Mouse (Mus musculus) mouse embryonic stem cell (cell line): ENCODE data around the gene Usp34.

Experiments
- in situ Hi-C, 2 experiments: fragments of 300-500 bp; cut with MboI; formaldehyde crosslinking; loops; 1 replicate in 1 of 2; 3 replicates in 1 of 2; pipeline ENCODE4 v1.14.3; 2019 to 2020; ENCODE audit warnings: low sequenced_read_pairs in 2 of 2, low pct_unique_long_range_greater_than_20kb in 1 of 2, mixed read lengths in 1 of 2; ENCODE audit not compliant: unreplicated experiment in 1 of 2

Usp34 gene

GRCm38 (mm10) chr11:23489955-23490354 lies 183.3 kb downstream of the Usp34 start:
- in situ Hi-C loops: loop anchor here in 1 of 2 experiments (10.0 kb wide), 1 partner anchor 495 kb away; the partner anchor contains the start of gene Cct4

- in situ Hi-C loops: no loop called here
Observed at GRCm38 (mm10) chr11:23492048-23492790, 185.5 kb downstream of the Usp34 start.

- in situ Hi-C loops: no loop called here
Observed at GRCm38 (mm10) chr11:23495231-23495630, 188.5 kb downstream of the Usp34 start.

GRCm38 (mm10) chr11:23496661-23497060 lies 190.0 kb downstream of the Usp34 start:
- in situ Hi-C loops: no loop called here

GRCm38 (mm10) chr11:23497335-23497717 lies 190.6 kb downstream of the Usp34 start:
- in situ Hi-C loops: no loop called here

GRCm38 (mm10) chr11:23497718-23498509 lies 191.2 kb downstream of the Usp34 start, which contains the start of gene Ahsa2:
Gene Ahsa2, minus strand, starts transcription at chr11:23498030.
- in situ Hi-C loops: no loop called here

GRCm38 (mm10) chr11:23498609-23499008 lies 191.9 kb downstream of the Usp34 start:
- in situ Hi-C loops: no loop called here

GRCm38 (mm10) chr11:23504801-23505200 lies 198.1 kb downstream of the Usp34 start:
- in situ Hi-C loops: loop anchor here in 1 of 2 experiments (25.0 kb wide), 1 partner anchor 342 kb away; no protein-coding TSS in a partner anchor

- in situ Hi-C loops: loop anchor here in 1 of 2 experiments (25.0 kb wide), 1 partner anchor 352 kb away; no protein-coding TSS in a partner anchor
Observed at GRCm38 (mm10) chr11:23514785-23515184, 208.1 kb downstream of the Usp34 start.

GRCm38 (mm10) chr11:23515315-23515714 lies 208.6 kb downstream of the Usp34 start:
- in situ Hi-C loops: loop anchor here in 1 of 2 experiments (25.0 kb wide), 1 partner anchor 353 kb away; no protein-coding TSS in a partner anchor

GRCm38 (mm10) chr11:23518981-23519380 lies 212.3 kb downstream of the Usp34 start:
- in situ Hi-C loops: loop anchor here in 1 of 2 experiments (25.0 kb wide), 1 partner anchor 357 kb away; no protein-coding TSS in a partner anchor

- in situ Hi-C loops: loop anchor here in 1 of 2 experiments (25.0 kb wide), 1 partner anchor 358 kb away; no protein-coding TSS in a partner anchor
Observed at GRCm38 (mm10) chr11:23520473-23521205, 213.9 kb downstream of the Usp34 start, which contains the start of gene 1700093K21Rik. Gene 1700093K21Rik, minus strand, starts transcription at chr11:23521155.

GRCm38 (mm10) chr11:23537446-23537845 lies 230.8 kb downstream of the Usp34 start:
- in situ Hi-C loops: no loop called here
